Mouse (Mus musculus): ENCODE measurements around the gene Stub1.
"Not testable (repeated sequence)": the region's sequence is repeated elsewhere in the genome, so short reads cannot be mapped to it uniquely, and the experiment has no call there.

DNA sequence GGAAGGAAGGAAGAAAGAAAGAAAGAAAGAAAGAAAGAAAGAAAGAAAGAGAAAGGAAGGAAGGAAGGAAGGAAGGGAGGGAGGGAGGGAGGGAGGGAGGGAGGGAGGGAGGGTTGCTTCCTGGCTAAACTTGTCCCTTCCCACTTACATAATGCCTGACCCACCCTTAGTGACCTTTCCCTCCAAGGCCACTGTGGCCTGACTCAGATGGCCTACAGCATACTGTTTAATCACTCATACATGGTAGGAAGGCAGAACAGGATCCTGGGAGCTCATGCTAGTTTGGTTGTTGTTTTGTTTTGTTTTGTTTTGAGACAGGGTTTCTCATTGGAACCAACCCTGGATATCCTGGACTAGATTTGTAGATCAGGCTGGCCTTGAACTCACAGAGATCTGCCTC, 38.4 kb upstream of the Stub1 start:
- not testable (repeated sequence) for TF ChIP-seq CTCF (IDR thresholded peaks at IDR 0.05); EP300 (IDR thresholded peaks at IDR 0.05; ENCODE audit: insufficient read depth, low read depth, low read length); POLR2A (IDR thresholded peaks at IDR 0.05; ENCODE audit: insufficient read depth, low read depth, low read length)

Data from heart, adult 2 months (tissue).